Mouse (Mus musculus) testis, adult 2 months (tissue): ENCODE measurements around the gene Megf8. TPM values are rescaled to one million over a fixed set of nuclear protein-coding genes. Genes with fewer than 3 reads are reported as not detected.

Experiments used
- H3K27ac ChIP-seq: fragments of 200-500 bp; 2 replicates; pipeline ENCODE4 v1.5.1; 2012; ENCODE audit warnings: low read depth, low read length; ENCODE audit not compliant: control insufficient read depth, insufficient read depth
- H3K27me3 ChIP-seq: fragments of 200-500 bp; 2 replicates; pipeline ENCODE4 v1.6.1; 2012; ENCODE audit warnings: mild to moderate bottlenecking, low read length, moderate library complexity; ENCODE audit not compliant: control insufficient read depth, insufficient read depth
- H3K36me3 ChIP-seq: fragments of 200-500 bp; 2 replicates; pipeline ENCODE4 v1.6.1; 2012; ENCODE audit warnings: mild to moderate bottlenecking, low read length; ENCODE audit not compliant: control insufficient read depth, insufficient read depth
- H3K4me1 ChIP-seq: fragments of 200-500 bp; 2 replicates; pipeline ENCODE4 v1.6.1; 2012; ENCODE audit warnings: low read length; ENCODE audit not compliant: control insufficient read depth, insufficient read depth
- H3K4me3 ChIP-seq: fragments of 200-500 bp; 2 replicates; pipeline ENCODE4 v1.5.1; 2012; ENCODE audit warnings: low read depth, mild to moderate bottlenecking, low read length, moderate library complexity, mixed read lengths; ENCODE audit not compliant: control insufficient read depth
- CTCF ChIP-seq: fragments of 200-500 bp; IDR thresholded peaks from 2 replicates; pipeline ENCODE4 v1.5.1; 2012; ENCODE audit warnings: low read depth, mild to moderate bottlenecking, inconsistent platforms, low read length, moderate library complexity; ENCODE audit not compliant: control insufficient read depth, insufficient read depth, insufficient replicate concordance
- POLR2A ChIP-seq: fragments of 200-500 bp; IDR thresholded peaks from 2 replicates; pipeline ENCODE4 v1.6.1; 2012; ENCODE audit warnings: low read depth, mild to moderate bottlenecking, inconsistent platforms, low read length, moderate library complexity; ENCODE audit not compliant: control insufficient read depth
- polyA plus RNA-seq: library from polyadenylated mRNA; depleted of rRNA; stranded (reverse); fragments of >200 nt; gene quantifications from 2 replicates; pipeline ENCODE4 v1.2.3, GENCODE M21; 2012

Megf8 gene
- polyA plus RNA-seq, 1 experiment: 17.0 TPM

- no peaks in the 10 kb centered on the region for H3K36me3 ChIP-seq
- H3K4me1 ChIP-seq: peaks cover 4% of the 10 kb centered on the region
- no peaks in the 10 kb centered on the region for H3K27me3 ChIP-seq
- peak; percentile 80; the same call in 1 of the 2 replicates for TF ChIP-seq CTCF
- no peak for TF ChIP-seq POLR2A
- H3K4me3 ChIP-seq: no peak overlapping the region
- H3K27ac ChIP-seq: no peak overlapping the region
Measured at GRCm38 (mm10) chr7:25333596-25334307, 16.8 kb downstream of the Megf8 start.

DNA sequence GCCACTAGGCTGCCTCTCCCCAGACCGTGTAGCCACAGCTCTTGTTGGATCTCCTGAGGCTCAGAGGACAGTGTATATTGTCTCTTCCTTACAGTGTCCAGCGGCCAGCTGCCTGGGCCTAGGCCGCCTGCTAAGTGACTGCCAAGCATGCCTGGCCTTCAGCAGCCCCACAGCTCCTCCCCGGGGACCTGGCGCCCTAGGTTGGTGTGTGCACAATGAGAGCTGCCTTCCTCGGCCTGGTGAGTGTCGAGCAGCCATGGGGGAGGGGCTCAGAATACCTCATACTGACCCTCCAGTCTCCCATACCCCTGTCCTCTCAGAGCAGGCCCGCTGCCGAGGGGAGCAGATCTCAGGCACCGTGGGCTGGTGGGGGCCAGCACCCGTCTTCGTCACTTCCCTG lies 17.5 kb downstream of the Megf8 start:
- Histone ChIP-seq H3K36me3 (no peaks in the 10 kb centered on the region), H3K27me3 (no peaks in the 10 kb centered on the region), H3K27ac (no peak overlapping the region), H3K4me3 (no peak overlapping the region), H3K4me1 (peaks cover 4% of the 10 kb centered on the region)
- TF ChIP-seq POLR2A (no peak), CTCF (no peak)

DNA sequence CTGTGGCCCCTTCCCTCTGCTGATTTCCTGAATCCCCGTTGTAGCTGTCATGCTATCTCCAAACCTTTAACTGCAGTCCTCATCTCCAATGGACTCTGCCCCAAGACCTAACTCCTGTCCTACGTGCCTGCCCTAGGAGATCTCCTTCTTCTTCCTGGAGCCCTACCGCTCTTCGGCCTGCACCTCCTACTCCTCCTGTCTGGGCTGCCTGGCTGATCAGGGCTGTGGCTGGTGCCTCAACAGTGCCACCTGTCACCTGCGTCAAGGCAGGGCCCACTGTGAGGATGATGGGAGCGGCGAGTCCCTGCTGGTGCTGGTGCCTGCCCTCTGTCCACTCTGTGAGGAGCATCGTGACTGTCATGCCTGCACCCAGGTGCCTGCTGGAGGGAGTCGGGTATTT lies 22.4 kb downstream of the Megf8 start:
- Histone ChIP-seq H3K4me1 (peaks cover 4% of the 10 kb centered on the region), H3K27me3 (no peaks in the 10 kb centered on the region), H3K4me3 (no peak overlapping the region), H3K36me3 (no peaks in the 10 kb centered on the region), H3K27ac (no peak overlapping the region)
- no peak for TF ChIP-seq POLR2A
- no peak for TF ChIP-seq CTCF

DNA sequence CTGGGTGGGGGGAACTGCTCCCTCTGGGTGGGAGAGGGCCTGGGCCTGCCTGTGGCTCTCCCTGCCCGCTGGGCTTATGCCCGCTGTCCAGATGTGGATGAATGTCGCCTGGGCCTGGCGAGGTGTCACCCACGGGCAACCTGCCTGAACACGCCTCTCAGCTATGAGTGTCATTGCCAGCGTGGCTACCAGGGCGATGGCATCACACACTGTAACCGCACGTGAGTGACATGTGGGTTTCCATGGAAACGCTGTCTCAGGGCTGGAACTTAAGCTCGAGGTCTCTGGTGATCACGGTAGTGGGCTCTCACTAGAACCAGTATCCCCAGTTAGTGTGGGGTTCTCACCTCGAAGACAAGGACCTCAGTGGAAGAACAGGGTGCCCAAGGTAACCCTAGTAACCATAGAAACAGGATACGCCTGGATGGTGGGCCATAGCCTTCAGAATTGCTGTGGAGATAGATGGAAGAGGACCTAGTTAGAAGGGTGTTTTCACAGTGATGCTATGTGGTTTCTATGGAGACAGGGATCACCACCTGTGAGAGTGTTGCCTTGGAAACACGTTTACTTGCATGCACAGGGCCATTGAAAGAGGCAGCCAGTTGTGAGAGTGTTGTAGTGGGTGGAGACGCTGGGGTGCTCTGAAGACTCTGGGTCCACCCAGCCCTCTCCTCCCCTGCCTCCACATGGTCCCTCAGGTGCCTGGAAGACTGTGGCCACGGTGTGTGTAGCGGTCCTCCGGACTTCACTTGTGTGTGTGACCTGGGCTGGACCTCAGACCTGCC lies 24.2 kb downstream of the Megf8 start:
- TF ChIP-seq CTCF (no peak), POLR2A (no peak)
- H3K27ac ChIP-seq: no peak overlapping the region

GRCm38 (mm10) chr7:25348861-25349260 lies 31.9 kb downstream of the Megf8 start:
- Histone ChIP-seq H3K4me1 (peaks cover 2% of the 10 kb centered on the region; the same call in 1 of the 2 replicates), H3K36me3 (no peaks in the 10 kb centered on the region), H3K4me3 (no peak overlapping the region), H3K27me3 (no peaks in the 10 kb centered on the region), H3K27ac (no peak overlapping the region)
- no peak for TF ChIP-seq POLR2A
- TF ChIP-seq CTCF: no peak

More for the DNA sequence above, 24.2 kb downstream of the Megf8 start:
- Histone ChIP-seq H3K4me1 (peaks cover 6% of the 10 kb centered on the region), H3K27me3 (no peaks in the 10 kb centered on the region), H3K36me3 (no peaks in the 10 kb centered on the region), H3K4me3 (no peak overlapping the region)

DNA sequence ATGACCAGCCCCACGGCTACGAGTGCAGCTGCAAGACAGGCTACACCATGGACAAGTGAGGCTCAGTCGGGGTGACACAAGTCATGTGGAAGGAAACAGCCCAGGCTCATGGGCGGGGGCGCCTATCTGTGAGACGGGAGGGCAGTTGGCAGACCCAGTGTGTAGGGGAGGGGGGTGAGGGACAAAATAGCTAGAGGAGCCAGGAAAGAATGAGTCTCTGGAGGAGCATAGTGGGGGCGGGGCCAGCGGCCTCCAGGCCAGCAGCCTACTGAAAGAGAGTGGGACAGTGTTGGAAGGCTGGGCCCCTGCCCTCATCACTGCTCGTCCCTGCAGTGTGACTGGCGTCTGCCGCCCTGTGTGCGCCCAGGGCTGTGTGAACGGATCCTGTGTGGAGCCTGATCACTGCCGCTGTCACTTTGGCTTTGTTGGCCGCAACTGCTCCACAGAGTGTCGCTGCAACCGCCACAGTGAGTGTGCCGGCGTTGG lies 41.8 kb downstream of the Megf8 start:
- TF ChIP-seq CTCF (no peak), POLR2A (no peak)
- H3K4me3 ChIP-seq: no peak overlapping the region
- no peak overlapping the region for H3K27ac ChIP-seq

DNA sequence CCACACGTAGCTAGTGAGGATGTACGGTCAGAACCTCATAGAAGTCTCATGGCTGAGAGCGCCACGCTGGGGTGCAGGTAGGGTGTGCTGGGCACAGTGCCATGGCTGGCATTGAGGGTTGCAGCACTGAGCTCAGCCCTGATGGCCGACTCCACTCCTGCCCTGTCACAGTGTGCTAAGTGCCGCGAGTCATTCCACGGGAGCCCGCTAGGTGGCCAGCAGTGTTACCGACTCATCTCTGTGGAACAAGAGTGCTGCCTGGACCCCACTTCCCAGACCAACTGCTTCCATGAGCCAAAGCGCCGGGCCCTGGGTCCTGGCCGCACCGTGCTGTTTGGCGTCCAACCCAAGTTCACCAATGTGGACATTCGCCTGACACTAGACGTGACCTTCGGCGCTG lies 46.2 kb downstream of the Megf8 start:
- peaks cover 2% of the 10 kb centered on the region; the same call in 1 of the 2 replicates for H3K36me3 ChIP-seq

More for the DNA sequence above, 41.8 kb downstream of the Megf8 start:
- Histone ChIP-seq H3K4me1 (no peaks in the 10 kb centered on the region), H3K27me3 (no peaks in the 10 kb centered on the region), H3K36me3 (peaks cover 2% of the 10 kb centered on the region; the same call in 1 of the 2 replicates)

GRCm38 (mm10) chr7:25363632-25364031 lies 46.7 kb downstream of the Megf8 start:
- H3K27me3 ChIP-seq: no peaks in the 10 kb centered on the region
- no peaks in the 10 kb centered on the region; the same call in 1 of the 2 replicates for H3K4me1 ChIP-seq
- TF ChIP-seq CTCF (no peak), POLR2A (no peak)
- no peak overlapping the region for H3K27ac ChIP-seq
- H3K36me3 ChIP-seq: peaks cover 2% of the 10 kb centered on the region; the same call in 1 of the 2 replicates
- H3K4me3 ChIP-seq: no peak overlapping the region

More for the DNA sequence above, 46.2 kb downstream of the Megf8 start:
- H3K4me1 ChIP-seq: no peaks in the 10 kb centered on the region; the same call in 1 of the 2 replicates
- no peak overlapping the region for H3K4me3 ChIP-seq
- TF ChIP-seq POLR2A (no peak), CTCF (no peak)
- no peak overlapping the region for H3K27ac ChIP-seq
- no peaks in the 10 kb centered on the region for H3K27me3 ChIP-seq
